Mouse (Mus musculus) cerebral cortex, adult 2 months (tissue): Measurements from ENCODE around the gene Skint3.

Experiments
- whole genome bisulfite sequencing: fragments of 180-500 bp; shearing (Covaris S2); methylation state at CpG from one replicate; pipeline ENCODE4 v1.1.7; 2018; 5-methylcytosine and 5-hydroxymethylcytosine counted together

Skint3 gene

DNA sequence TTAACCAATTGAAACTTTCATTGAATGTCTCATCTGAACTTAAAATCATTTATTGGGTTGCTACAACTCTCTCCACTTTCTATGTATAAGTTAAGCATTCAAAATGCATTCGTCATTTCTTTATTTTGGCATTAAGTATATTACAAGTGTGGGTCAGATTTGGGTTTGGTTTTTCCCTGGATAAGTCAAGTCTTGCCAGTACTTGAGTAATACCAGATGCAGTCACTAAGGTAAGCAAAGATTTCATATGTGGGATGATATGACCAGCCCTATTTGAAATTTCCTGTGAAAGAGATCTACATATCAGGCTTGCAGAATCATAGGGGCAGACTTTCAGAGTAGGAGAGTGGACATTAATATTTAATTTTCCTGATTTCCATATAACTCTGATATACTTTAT lies at the start of gene Skint3:
Gene Skint3 (plus strand): TSS at position 301 of the 400 bp plus-strand sequence.
- WGBS: 80% methylated on average over 1 of the region's 1 CpGs

DNA sequence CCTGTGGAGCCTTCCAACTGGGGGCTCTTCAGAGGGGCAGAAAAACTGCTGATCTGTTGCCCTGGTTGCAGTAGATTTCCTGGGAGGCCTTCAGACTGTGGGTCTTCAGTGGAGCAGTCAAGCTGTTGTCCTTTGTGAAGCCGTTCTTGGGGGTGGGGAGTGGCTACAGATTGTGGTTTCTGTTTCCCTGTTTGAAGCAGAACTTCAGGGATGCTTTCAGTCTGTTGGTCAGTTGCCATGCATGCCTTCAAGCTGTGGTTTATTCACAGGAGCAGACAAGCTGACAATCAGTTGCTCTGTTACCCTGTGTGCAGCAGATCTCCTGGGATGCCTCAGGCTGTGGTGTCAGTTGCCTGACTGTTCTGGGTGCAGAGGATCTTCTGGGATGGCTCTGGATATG lies 11.4 kb downstream of the Skint3 start:
- 60% methylated on average over 1 of the region's 1 CpGs for WGBS

DNA sequence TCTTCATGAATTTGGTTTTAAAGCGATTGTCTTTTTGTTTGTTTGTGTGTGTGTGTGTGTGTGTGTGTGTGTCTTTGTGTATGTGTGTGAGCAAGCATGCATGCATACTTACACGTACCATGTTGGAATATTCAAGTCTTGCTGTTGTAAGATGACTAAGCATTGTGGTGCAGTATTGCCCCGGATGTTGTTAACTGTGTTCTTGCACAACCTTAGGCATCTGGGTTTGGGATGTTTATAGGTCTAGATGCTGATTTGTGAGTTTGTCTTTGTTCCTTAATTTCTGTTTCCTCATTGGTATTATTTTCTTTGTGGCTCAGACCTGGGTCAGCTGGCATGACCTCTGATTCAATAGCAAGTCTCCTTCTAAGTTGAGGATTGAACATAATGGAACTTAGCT lies 11.9 kb downstream of the Skint3 start:
- 87% methylated on average over 3 of the region's 3 CpGs for WGBS

DNA sequence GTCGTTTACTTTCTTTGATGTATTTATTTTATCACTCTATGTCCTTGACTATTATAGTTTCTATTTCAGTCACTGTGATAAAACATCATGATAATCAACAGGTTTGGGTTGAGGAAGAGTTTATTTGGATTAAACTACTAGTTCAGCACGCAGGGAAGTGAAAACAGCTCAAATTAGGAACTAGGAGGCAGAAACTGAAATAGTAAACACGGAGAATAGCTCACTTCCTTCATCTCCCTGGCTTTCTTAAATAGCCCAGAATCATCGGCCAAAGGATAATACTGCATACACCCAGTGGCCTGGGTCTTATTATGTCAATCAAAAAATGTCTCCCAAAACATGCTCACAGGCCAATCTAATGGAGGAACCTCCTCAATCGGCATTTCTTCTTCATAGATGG lies 24.0 kb downstream of the Skint3 start:
- 74% methylated on average over 5 of the region's 5 CpGs for WGBS

DNA sequence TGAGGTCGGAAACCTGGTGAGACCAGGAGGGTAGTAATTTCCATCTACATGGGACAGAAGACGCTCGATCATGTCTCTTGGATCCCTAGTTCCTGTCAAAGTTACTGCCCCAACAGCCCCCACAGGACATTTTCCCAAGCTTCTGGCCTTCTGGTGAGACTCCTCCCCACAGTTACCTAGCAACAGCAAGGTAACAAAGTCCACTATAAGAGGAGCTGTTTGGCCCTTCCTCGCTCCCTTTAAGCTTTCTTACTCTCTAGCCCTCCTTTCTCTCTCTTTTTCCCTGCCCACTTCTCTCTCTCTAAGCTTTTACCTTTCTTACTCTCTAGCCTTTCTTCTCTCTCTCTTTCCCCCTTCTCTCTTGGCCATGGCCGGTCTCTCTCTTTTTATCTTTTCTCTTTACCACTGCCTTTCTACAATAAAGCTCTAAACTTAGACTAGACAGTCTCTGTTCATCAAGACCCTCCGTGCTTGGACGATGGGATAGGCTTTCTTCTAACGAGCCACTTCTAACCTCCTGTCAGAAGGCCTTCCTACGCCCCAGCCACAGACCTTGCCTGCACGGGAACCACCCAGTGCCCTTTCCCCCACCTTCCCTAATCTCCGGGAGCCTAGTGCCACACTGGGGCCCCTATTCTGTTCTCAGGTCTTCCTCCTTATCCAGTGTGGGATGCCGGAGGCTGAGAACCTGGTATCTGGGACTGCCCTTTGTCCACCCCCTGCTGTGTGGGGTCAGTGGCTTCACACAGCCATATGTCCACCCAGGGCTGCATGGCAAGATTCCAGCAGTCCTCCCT lies 55.3 kb downstream of the Skint3 start:
- WGBS: 81% methylated on average over 12 of the region's 12 CpGs

DNA sequence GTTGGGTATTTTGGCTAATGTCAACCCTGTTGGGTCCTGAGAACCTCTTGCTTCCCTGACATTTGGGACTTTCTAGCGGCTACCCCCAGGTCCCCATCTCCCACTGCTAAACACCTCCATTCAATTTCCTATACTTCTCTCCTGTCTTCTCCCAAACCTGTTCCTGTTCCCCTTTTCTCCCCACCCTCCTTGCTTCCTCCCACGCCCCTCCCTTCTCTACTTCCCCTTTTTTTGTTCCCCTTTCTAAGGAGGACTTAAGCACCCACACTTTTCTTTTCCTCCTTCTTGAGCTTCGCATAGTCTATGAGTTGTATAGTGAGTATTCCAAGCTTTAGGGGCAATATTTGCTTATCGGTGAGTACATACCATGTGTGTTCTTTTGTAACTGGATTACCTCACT lies 56.4 kb downstream of the Skint3 start:
- 78% methylated on average over 4 of the region's 4 CpGs for WGBS

DNA sequence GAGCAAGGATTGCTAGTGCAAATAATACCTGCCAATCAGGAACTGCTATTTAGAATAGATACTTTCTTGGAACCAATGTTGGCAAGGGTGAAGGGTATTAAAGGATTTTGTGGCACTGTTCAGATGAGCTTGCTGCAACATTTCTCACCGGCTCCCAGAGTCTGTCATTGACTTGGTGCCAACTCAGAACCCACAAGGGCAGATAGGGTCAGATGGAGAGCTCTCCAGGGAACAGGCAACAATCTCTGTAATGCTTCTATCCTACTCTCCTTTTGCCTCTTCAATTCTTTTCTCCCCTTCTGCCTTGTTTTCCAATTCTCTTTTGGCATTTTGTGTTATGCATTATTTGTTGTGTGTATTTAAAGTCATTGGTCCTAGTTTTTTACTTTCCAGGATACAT lies 70.3 kb downstream of the Skint3 start:
- 57% methylated on average over 1 of the region's 1 CpGs for WGBS

DNA sequence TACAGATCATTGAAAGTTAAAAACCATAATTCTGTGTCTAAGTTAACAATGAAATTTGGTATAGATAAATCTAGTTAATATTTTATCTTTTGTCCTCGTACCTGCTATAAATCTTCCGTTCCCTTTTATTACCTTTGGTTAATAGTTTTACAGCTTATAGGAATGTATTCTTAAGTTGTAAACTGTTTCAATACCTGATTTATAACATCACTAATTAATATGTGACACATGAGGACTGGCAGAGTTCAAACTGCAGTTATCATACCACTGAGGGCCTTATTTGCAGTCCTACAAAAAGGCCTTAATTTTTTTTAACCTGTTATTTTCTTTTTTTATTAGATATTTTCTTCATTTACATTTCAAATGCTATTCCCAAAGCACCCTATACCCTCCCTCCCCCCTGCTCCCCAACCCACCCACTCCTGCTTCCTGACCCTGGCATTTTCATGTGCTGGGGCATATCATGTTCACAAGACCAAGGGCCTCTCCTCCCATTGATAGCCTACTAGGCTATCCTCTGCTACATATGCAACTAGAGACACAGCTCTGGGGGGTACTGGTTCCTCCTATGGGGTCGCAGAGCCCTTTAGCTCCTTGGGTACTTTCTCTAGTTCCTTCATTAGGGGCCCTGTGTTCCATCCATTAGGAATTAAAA lies 70.9 kb downstream of the Skint3 start:
- WGBS: 86% methylated on average over 3 of the region's 3 CpGs

DNA sequence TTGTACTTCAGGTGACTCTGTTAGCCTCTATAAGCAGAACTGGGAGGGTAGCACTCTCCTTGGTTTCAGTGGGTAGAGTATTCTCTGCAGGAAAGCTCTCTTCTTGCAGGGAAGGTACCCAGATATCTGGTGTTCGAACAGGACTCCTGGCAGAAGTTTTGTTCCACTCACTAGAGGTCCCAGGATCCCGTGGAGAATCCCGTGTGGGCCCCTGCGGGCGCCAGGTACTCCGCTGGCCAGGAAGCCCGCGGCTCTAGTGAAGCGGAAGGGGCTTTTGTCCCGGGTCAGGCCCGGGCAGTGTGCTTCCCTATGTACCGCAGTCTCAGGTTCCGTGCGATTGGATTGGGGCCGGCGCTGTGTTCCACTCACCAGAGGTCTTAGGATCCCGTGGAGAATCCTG lies 117.1 kb downstream of the Skint3 start:
- 92% methylated on average over 17 of the region's 17 CpGs for WGBS
